Mouse (Mus musculus): ENCODE data around the gene Banf2. TPM values are rescaled to one million over a fixed set of nuclear protein-coding genes. Genes with fewer than 3 reads are reported as not detected.

The Banf2 gene
- polyA plus RNA-seq (2012; ENCODE audit: insufficient read depth, insufficient read length, missing spikeins): not detected in 2 replicates

GRCm38 (mm10) chr2:144032664-144033063 lies at the start of gene Banf2:
TSS of gene Banf2 (plus strand) at chr2:144033059.
- no peak within 1 kb of the TSS for H3K27ac ChIP-seq (replicated peaks; ENCODE audit: low read depth, low read length)
- no peak within 1 kb of the TSS for H3K4me3 ChIP-seq (ENCODE audit: insufficient read depth, low read depth, low read length)
- no peaks in the 10 kb centered on the region for H3K4me1 ChIP-seq (ENCODE audit: control insufficient read depth, insufficient read depth, insufficient read length, low read length)

- Histone ChIP-seq H3K4me1 (ENCODE audit: control insufficient read depth, insufficient read depth, insufficient read length, low read length) (peaks cover 16% of the 10 kb centered on the region), H3K4me3 (ENCODE audit: insufficient read depth, low read depth, low read length) (no peak overlapping the region), H3K27ac (replicated peaks; ENCODE audit: low read depth, low read length) (no peak overlapping the region)
These were observed 49.4 kb upstream of the Banf2 start for GRCm38 (mm10) chr2:143983482-143983881.

GRCm38 (mm10) chr2:143987485-143987884 lies 45.4 kb upstream of the Banf2 start:
- Histone ChIP-seq H3K4me1 (ENCODE audit: control insufficient read depth, insufficient read depth, insufficient read length, low read length) (peaks cover 27% of the 10 kb centered on the region), H3K4me3 (ENCODE audit: insufficient read depth, low read depth, low read length) (no peak overlapping the region), H3K27ac (replicated peaks; ENCODE audit: low read depth, low read length) (no peak overlapping the region)

GRCm38 (mm10) chr2:143988016-143988415 lies 44.8 kb upstream of the Banf2 start:
- Histone ChIP-seq H3K4me1 (ENCODE audit: control insufficient read depth, insufficient read depth, insufficient read length, low read length) (peaks cover 32% of the 10 kb centered on the region), H3K27ac (replicated peaks; ENCODE audit: low read depth, low read length) (no peak overlapping the region), H3K4me3 (ENCODE audit: insufficient read depth, low read depth, low read length) (no peak overlapping the region)

GRCm38 (mm10) chr2:143990997-143991396 lies 41.9 kb upstream of the Banf2 start:
- Histone ChIP-seq H3K4me1 (ENCODE audit: control insufficient read depth, insufficient read depth, insufficient read length, low read length) (peaks cover 33% of the 10 kb centered on the region), H3K27ac (replicated peaks; ENCODE audit: low read depth, low read length) (peak overlapping the region; percentile 39; the same call in 1 of the 2 replicates), H3K4me3 (ENCODE audit: insufficient read depth, low read depth, low read length) (no peak overlapping the region)

- Histone ChIP-seq H3K4me3 (ENCODE audit: insufficient read depth, low read depth, low read length) (no peak overlapping the region), H3K27ac (replicated peaks; ENCODE audit: low read depth, low read length) (peak overlapping the region; percentile 23; the same call in 1 of the 2 replicates), H3K4me1 (ENCODE audit: control insufficient read depth, insufficient read depth, insufficient read length, low read length) (peaks cover 33% of the 10 kb centered on the region)
These were observed 40.7 kb upstream of the Banf2 start for GRCm38 (mm10) chr2:143991964-143992672.

GRCm38 (mm10) chr2:143992977-143993376 lies 39.9 kb upstream of the Banf2 start:
- Histone ChIP-seq H3K4me3 (ENCODE audit: insufficient read depth, low read depth, low read length) (no peak overlapping the region), H3K27ac (replicated peaks; ENCODE audit: low read depth, low read length) (peak overlapping the region; percentile 42; the same call in 1 of the 2 replicates), H3K4me1 (ENCODE audit: control insufficient read depth, insufficient read depth, insufficient read length, low read length) (peaks cover 30% of the 10 kb centered on the region)

GRCm38 (mm10) chr2:144002229-144002984 lies 30.5 kb upstream of the Banf2 start:
- no peak overlapping the region for H3K27ac ChIP-seq (replicated peaks; ENCODE audit: low read depth, low read length)

GRCm38 (mm10) chr2:144003544-144003943 lies 29.3 kb upstream of the Banf2 start:
- no peak overlapping the region for H3K27ac ChIP-seq (replicated peaks; ENCODE audit: low read depth, low read length)
- peaks cover 35% of the 10 kb centered on the region for H3K4me1 ChIP-seq (ENCODE audit: control insufficient read depth, insufficient read depth, insufficient read length, low read length)
- H3K4me3 ChIP-seq (ENCODE audit: insufficient read depth, low read depth, low read length): no peak overlapping the region

More at GRCm38 (mm10) chr2:144002229-144002984, 30.5 kb upstream of the Banf2 start:
- Histone ChIP-seq H3K4me3 (ENCODE audit: insufficient read depth, low read depth, low read length) (no peak overlapping the region), H3K4me1 (ENCODE audit: control insufficient read depth, insufficient read depth, insufficient read length, low read length) (peaks cover 36% of the 10 kb centered on the region)

GRCm38 (mm10) chr2:144005166-144005955 lies 27.5 kb upstream of the Banf2 start:
- no peak overlapping the region for H3K4me3 ChIP-seq (ENCODE audit: insufficient read depth, low read depth, low read length)
- peaks cover 38% of the 10 kb centered on the region for H3K4me1 ChIP-seq (ENCODE audit: control insufficient read depth, insufficient read depth, insufficient read length, low read length)

GRCm38 (mm10) chr2:144006686-144007085 lies 26.2 kb upstream of the Banf2 start:
- Histone ChIP-seq H3K27ac (replicated peaks; ENCODE audit: low read depth, low read length) (no peak overlapping the region), H3K4me3 (ENCODE audit: insufficient read depth, low read depth, low read length) (no peak overlapping the region), H3K4me1 (ENCODE audit: control insufficient read depth, insufficient read depth, insufficient read length, low read length) (peaks cover 37% of the 10 kb centered on the region)

More at GRCm38 (mm10) chr2:144005166-144005955, 27.5 kb upstream of the Banf2 start:
- H3K27ac ChIP-seq (replicated peaks; ENCODE audit: low read depth, low read length): no peak overlapping the region; the same call in 1 of the 2 replicates

GRCm38 (mm10) chr2:144007211-144007610 lies 25.6 kb upstream of the Banf2 start:
- no peak overlapping the region for H3K27ac ChIP-seq (replicated peaks; ENCODE audit: low read depth, low read length)
- no peak overlapping the region for H3K4me3 ChIP-seq (ENCODE audit: insufficient read depth, low read depth, low read length)
- peaks cover 34% of the 10 kb centered on the region for H3K4me1 ChIP-seq (ENCODE audit: control insufficient read depth, insufficient read depth, insufficient read length, low read length)

- Histone ChIP-seq H3K27ac (replicated peaks; ENCODE audit: low read depth, low read length) (peak overlapping the region; percentile 15; the same call in 1 of the 2 replicates), H3K4me3 (ENCODE audit: insufficient read depth, low read depth, low read length) (peak overlapping the region; percentile 90), H3K4me1 (ENCODE audit: control insufficient read depth, insufficient read depth, insufficient read length, low read length) (peaks cover 23% of the 10 kb centered on the region)
These were observed 23.8 kb upstream of the Banf2 start for GRCm38 (mm10) chr2:144009081-144009480.

- H3K27ac ChIP-seq (replicated peaks; ENCODE audit: low read depth, low read length): peak overlapping the region; percentile 93
- H3K4me1 ChIP-seq (ENCODE audit: control insufficient read depth, insufficient read depth, insufficient read length, low read length): peaks cover 21% of the 10 kb centered on the region
- H3K4me3 ChIP-seq (ENCODE audit: insufficient read depth, low read depth, low read length): peak overlapping the region; percentile 90
These were observed 23.1 kb upstream of the Banf2 start for GRCm38 (mm10) chr2:144009551-144010281.

Measured in brown adipose tissue, adult 24 weeks (tissue).